Mouse (Mus musculus) CD4-positive helper T cell, adult 2 months (primary cell): ENCODE results near the gene Adgrv1.
"Not testable (repeated sequence)": the region's sequence is repeated elsewhere in the genome, so short reads cannot be mapped to it uniquely, and the experiment has no call there.

ENCODE experiments used
- DNase-seq: peaks from one replicate; pipeline ENCODE4 v3.0.0-alpha.2; 2012; ENCODE audit warnings: low read depth, missing footprints, low spot score

Gene Adgrv1

GRCm38 (mm10) chr13:81632720-81633415, at the start of gene Adgrv1:
TSS of gene Adgrv1 (minus strand) at chr13:81633154.
- no peak for DNase-seq

GRCm38 (mm10) chr13:81675333-81675732, 42.4 kb upstream of the Adgrv1 start:
- peak; percentile 24 for DNase-seq

- no peak for DNase-seq
Measured at GRCm38 (mm10) chr13:81667713-81668112, 34.8 kb upstream of the Adgrv1 start.

- DNase-seq: no peak
Measured at GRCm38 (mm10) chr13:81664331-81664698, 31.4 kb upstream of the Adgrv1 start.

- no peak for DNase-seq
Measured at GRCm38 (mm10) chr13:81663566-81664330, 30.8 kb upstream of the Adgrv1 start.

GRCm38 (mm10) chr13:81658053-81658752, 25.2 kb upstream of the Adgrv1 start:
- no peak for DNase-seq

GRCm38 (mm10) chr13:81657351-81658052, 24.5 kb upstream of the Adgrv1 start, which contains the start of gene Lysmd3:
TSS of gene Lysmd3 (plus strand) at chr13:81657663.
- peak; percentile 94 for DNase-seq

- no peak for DNase-seq
Measured at GRCm38 (mm10) chr13:81657008-81657350, 24.0 kb upstream of the Adgrv1 start.

- no peak for DNase-seq
Measured at GRCm38 (mm10) chr13:81656091-81656850, 23.3 kb upstream of the Adgrv1 start.

- not testable (repeated sequence) for DNase-seq
Measured at GRCm38 (mm10) chr13:81650382-81650781, 17.4 kb upstream of the Adgrv1 start.

GRCm38 (mm10) chr13:81646348-81646747, 13.4 kb upstream of the Adgrv1 start:
- no peak for DNase-seq

GRCm38 (mm10) chr13:81644047-81644565, 11.2 kb upstream of the Adgrv1 start:
- DNase-seq: no peak

GRCm38 (mm10) chr13:81642491-81643149, 9.7 kb upstream of the Adgrv1 start:
- no peak for DNase-seq

GRCm38 (mm10) chr13:81641289-81642045, 8.5 kb upstream of the Adgrv1 start:
- DNase-seq: peak; percentile 39

GRCm38 (mm10) chr13:81640881-81641280, 7.9 kb upstream of the Adgrv1 start:
- DNase-seq: no peak

GRCm38 (mm10) chr13:81639624-81640023, 6.7 kb upstream of the Adgrv1 start:
- DNase-seq: no peak

GRCm38 (mm10) chr13:81630566-81630965, 2.4 kb downstream of the Adgrv1 start:
- no peak for DNase-seq

GRCm38 (mm10) chr13:81629395-81629794, 3.6 kb downstream of the Adgrv1 start:
- DNase-seq: no peak

GRCm38 (mm10) chr13:81628631-81629190, 4.2 kb downstream of the Adgrv1 start:
- no peak for DNase-seq
